Mouse (Mus musculus) kidney, postnatal 10 days (tissue): ENCODE data around the gene Gba.
"Not testable (repeated sequence)": the region's sequence is repeated elsewhere in the genome, so short reads cannot be mapped to it uniquely, and the experiment has no call there.

ENCODE experiments used
- DNase-seq: peaks from one replicate; pipeline ENCODE4 v3.0.0; 2021; ENCODE audit warnings: mixed read lengths

Gba gene

DNA sequence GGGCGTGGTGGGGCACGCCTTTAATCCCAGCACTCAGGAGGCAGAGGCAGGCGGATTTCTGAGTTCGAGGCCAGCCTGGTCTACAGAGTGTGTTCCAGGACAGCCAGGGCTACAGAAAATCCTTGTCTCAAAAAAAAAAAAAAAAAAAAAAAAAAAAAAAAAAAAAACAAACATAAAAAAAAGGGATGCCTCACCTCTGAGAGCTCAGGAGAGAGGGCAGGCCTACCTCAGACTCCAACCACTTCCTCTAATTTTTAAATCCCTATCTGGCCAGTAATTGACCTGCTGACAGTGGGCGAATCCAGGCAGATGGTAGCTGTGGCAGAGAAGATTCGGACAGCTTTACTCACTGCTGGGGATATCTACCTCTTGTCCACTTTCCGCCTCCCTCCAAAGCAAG, 13.7 kb downstream of the Gba start:
- not testable (repeated sequence) for DNase-seq

DNA sequence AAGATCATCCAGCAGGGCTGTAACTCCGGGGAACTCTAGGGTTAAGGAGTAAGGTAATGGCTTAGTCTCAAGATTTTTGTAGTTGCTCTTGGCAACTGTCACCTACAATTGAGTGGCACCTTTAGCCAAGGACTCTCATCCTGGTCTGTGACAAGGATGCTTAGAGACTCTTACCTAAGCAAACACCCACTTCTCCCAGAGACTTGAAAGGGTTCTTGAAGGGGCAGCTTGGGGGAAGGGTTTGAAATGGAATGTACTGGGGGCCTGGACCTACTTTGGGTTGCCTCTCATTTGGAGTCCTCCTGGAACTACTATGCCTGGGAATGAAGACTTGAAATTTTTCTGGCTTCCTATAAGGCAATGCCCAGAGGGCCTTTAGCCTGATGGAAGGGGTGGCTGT, 15.5 kb downstream of the Gba start:
- no peak for DNase-seq

DNA sequence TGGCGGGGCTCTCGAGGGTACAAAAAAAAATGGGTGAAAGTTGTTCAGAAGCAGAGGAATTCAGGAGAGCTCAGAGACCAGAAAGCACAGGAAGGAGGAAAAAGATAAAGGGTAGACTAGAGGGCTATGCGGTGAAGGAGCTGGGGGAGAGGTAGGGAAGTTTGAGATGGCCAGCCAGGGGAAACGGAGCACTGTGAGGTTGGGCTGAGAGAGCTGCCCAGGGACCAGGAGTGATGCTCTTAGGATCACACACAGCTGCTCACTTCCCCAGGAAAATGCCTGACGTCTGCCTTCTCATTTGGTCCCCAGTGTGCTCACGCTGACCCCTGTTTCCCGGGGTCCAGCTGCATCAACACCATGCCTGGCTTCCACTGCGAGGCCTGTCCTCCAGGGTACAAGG, 16.8 kb downstream of the Gba start:
- DNase-seq, result peak; percentile 4

DNA sequence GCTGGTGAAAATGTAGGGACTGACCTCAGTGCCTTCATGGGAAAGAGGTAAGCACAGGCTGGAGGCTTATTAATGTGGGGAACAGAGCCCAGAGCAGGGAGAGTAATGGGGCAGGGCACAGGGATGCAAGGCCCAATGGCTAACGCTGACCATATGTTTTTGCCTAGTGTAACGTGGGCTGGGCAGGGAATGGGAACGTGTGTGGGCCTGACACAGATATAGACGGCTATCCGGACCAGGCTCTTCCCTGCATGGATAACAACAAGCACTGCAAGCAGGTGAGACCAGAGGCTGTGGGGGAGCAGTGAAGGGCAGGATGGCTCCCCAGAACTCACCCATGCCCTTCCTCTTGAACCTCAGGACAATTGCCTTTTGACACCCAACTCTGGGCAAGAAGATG, 18.4 kb downstream of the Gba start:
- DNase-seq, result no peak

DNA sequence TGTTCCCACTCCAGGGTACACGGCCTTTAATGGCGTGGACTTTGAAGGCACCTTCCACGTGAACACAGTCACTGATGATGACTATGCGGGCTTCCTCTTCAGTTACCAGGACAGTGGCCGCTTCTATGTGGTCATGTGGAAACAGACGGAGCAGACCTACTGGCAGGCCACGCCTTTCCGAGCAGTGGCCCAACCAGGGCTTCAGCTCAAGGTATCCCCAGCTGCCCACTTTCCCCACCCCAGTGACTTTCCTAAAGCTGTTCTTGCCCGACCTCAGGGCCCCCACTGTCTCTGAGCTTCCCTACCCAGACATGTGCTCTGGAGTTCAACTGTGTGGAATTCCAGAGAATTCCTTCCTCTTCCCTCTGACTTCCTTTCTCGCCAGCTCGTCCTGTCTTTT, 22.1 kb downstream of the Gba start:
- DNase-seq, result no peak

DNA sequence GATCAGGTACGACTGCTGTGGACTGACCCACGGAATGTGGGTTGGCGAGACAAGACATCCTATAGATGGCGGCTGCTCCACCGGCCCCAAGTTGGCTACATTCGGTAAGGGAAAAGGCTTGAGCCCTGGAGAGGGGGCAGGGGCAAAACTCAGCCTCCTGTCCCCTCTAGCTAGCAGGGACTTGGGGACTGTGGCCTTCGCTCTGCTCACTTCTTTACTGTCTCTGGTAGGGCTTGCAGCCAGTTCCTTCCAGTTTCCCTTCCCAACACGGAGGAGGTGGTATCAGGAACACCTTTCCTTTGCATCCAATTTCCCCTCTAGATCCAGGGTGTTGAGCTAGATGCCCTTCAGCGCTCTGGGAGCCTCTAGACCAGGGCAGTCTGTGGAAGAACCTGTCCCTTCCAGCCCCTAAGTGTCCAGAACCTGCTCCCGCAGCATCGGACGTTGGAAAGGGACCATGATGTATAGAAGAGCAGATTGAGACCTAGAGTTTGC, 22.6 kb downstream of the Gba start:
- no peak for DNase-seq

DNA sequence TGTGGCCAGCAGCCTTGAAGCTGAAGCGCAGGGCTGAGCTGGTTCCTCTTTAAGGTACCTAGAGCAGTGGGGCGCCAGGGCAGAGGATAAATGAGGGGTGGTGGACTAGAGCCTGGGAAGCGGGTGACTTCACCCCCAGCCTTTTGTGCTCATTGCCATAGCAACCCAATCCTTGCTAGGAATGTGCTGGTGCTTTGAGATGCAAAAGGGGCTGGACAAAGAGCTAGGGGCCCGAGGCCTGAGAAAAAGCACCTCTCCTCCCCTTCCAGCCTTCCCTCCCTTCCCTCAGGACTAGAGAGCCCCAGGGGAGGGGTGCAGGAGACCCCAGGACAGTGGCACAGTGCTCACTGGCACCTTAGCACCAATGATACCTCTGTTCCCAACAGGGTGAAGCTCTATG, 23.2 kb downstream of the Gba start:
- DNase-seq, result no peak

DNA sequence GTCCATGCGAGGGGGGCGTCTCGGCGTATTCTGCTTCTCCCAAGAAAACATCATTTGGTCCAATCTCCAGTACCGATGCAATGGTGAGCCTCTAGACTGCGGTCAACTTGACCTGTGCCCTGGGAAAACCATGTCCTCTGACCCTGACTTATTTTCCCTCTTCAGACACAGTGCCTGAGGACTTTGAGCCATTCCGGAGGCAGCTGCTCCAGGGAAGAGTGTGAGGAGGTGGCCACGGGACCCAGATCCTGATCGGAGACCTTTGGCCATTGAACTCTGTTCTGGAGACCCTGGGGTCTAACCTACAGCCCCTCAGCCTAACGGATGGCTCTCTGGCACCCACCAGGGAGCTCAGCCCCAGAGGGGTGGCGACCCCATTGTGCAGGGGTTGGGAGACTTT, 23.6 kb downstream of the Gba start:
- no peak for DNase-seq

DNA sequence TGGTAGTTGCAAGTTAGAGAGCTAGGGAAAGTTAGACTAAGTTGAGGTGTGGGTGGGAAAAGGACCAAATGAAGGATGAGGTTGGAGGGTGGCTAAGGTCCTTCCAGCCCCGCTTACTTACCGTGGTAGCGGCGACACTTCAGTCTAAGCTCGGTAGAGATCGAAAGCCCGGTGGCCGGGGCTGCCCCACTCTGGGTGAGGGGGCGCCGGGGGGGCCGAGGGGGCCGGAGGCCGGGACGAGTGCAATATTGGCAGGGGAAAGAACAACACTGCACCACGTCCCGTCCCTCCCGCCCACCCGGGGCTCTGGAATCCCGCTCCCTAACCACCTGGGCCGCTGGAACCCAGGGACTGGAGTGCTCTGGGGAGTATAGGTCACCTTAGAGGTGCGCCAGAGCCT, 24.2 kb downstream of the Gba start, which contains the start of gene Mtx1:
Mtx1 (minus strand) TSS at position 189 of the 400 bp plus-strand sequence.
- peak; percentile 53 for DNase-seq

DNA sequence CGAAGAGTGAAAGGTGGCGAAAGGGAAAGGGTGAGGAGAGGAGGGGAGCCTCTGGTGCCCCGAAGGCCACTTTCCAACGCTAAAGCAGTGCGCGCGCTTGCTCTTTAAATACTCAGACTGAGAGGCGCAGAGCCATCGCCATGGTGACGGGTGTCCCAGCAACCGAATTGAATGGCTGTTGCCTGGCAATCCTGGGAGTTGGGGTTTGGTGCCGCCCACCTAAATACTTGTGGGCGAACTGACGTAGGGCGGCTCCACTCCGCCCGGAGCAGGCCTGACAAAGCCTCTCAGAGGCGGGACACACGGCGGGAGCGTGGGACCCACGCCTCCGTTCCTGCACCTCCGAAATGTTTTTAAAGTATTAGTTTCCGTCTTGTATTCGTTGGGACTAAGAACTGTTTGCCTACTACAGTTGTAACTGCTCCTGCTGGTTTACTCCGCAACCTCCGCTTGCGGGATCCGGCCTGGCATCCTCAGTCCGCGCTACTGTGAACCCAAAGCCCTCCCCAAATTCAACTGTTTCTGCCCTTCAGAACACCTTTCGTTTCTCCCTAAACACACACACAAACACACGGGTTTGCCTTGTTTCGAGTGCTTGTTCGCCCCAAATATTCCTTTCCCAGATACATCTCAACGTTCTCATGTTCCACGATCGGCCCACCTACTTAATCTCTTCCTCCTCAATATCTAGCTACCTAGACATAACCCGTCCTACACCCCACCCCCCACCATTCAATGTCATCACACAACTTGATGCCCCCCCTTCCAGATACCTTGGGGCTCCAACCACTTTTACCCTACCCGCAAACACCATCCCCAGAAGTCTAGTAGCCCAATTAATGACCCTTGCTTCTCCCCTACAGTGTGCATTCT, 24.8 kb downstream of the Gba start:
- peak; percentile 92 for DNase-seq

DNA sequence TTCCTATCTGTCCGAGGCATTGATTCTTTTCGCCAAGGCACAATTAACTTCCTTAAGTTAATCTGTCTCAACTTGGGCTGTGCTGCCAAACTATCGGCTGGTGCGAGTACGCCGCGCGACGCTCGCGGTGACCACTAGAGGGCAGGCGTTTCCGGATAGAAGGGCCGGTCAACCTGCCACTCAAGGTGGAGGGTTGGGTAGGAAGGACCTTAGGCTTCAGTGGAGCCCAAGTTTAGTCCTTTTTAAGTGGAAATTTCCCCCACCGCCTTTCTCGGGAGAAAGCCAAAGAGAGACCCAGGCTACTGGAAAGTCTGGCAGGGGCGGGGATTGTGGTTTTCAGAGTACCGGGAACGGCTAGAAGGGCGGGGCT, 25.4 kb downstream of the Gba start:
- peak; percentile 94 for DNase-seq

DNA sequence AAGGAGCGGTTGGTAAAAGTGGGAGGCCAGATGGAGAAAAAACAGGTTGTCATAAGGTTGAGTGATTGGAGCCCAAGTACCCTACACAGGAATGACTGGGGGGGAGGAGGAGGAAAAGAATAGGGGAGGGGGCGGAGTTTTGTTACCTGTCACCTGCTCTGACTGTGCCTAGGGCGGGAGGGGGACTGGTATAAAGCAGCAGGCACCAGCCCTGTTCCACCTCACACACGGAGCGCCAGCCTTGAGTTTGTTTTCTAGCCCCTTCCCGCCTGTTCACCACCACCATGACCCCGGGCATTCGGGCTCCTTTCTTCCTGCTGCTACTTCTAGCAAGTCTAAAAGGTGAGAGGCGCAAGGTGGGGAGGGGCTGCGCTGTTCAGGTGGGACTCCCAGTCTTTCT, 26.1 kb downstream of the Gba start, which contains the start of gene Muc1:
Muc1 (plus strand) TSS at position 222 of the 400 bp plus-strand sequence.
- peak; percentile 66 for DNase-seq

DNA sequence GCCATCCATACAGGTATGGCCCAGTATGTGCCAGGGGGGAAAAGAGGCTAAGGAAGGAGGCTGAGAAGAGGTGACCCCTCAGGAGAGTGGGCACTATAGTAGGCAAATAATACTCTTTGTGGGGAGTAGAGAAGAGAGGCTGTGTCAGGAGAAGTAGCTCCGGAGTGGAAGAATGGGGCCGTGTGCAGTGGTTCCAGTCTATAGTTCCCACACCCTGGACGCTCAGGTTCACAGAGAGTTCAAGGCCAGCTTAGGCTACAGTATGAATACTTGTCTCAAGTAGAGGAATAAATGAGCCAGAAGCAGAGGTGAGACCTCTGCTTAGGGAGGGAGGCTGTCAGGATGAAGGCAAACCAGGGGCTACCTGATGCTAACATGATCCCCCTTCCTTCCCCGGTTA, 26.5 kb downstream of the Gba start:
- DNase-seq, result no peak

DNA sequence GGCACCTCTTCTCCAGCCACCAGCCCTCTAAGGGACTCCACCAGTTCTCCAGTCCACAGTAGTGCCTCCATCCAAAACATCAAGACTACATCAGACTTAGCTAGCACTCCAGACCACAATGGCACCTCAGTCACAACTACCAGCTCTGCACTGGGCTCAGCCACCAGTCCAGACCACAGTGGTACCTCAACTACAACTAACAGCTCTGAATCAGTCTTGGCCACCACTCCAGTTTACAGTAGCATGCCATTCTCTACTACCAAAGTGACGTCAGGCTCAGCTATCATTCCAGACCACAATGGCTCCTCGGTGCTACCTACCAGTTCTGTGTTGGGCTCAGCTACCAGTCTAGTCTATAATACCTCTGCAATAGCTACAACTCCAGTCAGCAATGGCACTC, 27.8 kb downstream of the Gba start:
- no peak for DNase-seq

DNA sequence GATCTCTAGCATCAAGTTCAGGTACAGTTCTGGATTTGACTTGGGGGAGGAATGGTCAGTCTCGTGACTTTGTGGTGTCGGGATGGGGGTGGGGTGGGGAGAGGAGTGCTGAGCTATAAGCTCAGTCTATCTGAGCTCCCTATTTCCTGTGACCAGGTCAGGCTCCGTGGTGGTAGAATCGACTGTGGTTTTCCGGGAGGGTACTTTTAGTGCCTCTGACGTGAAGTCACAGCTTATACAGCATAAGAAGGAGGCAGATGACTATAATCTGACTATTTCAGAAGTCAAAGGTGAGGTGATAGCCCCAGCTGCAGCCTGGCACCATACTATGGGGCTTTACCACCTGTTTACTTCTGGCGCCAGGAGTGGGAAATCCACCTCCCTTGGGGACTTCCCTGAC, 28.6 kb downstream of the Gba start:
- DNase-seq, result no peak

DNA sequence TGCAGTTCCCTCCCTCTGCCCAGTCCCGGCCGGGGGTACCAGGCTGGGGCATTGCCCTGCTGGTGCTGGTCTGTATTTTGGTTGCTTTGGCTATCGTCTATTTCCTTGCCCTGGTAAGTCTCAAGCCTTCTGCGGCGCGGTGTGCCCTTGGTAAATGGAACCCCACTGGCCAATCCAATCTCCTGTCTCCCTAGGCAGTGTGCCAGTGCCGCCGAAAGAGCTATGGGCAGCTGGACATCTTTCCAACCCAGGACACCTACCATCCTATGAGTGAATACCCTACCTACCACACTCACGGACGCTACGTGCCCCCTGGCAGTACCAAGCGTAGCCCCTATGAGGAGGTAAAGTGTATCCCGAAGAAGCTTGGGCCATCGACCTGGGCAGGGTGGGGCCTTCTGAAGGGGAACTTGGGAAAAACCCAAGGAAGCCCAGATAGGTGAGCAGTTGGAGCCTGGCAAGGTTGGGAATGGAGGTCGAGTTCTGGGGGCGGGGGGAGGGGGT, 29.1 kb downstream of the Gba start:
- DNase-seq, result no peak

DNA sequence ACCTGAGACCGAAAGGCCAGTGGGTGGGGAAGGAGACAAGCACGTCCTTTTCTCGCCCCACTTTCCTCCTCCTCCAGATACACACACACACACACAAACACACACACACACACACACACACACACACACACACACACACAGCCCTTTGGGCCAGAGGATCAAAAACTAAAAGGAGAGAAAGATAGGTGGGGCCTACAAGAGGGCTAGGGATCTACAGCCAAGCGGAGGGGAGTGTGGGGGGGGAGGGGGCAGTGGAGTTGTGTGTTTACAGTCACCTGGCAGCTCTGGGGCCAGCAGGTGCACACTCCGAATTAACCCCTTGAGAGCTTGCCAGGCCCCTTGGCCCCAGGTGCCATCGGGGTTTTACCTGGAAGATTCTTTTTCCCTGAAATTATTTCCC, 29.9 kb downstream of the Gba start:
- DNase-seq, result no peak

DNA sequence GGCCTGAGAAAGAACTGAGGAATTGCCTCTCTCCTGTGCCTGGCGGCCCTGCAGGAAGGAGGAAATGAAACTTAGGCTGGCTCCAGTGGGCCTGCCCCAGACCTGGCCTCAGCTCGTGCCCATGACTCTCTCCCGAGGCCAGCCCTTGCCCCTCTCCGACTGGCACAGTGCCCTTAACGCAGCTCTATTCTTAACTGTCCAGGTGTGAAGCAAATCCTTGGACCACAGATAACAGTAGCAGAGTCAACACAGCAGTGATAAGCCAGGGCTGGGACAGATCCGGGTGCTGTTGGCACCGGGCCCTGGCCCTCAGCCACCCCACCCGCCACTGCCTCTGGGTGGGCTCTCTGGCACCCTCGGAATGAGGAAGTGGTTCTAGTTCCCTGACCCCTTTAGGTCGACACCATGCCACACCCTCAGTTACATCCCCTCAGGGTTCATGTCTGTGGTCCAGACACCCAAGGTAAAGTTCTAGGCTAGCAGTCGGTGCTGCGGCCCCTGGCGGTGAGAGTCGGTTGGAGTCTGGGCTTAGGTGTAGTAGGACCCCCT, 30.9 kb downstream of the Gba start:
- peak; percentile 47 for DNase-seq

DNA sequence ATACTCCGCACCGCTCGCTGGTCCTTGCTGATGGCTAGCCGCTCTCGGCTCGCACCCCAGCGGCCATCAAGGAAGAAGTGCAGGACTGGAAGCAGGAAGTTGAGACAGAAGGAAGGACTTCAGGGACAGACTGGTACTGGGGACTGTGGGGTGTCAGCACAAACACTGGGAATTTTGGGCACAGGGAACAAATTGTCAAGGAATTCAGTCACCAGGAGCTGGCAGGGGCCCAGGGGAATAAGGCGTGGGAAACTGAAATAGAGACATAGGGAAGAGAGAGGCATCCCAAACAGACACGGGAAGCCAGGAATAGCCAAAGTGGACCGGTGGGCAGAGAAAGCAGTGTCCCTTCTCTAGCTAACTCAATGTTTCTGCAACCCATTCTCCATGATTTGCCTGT, 33.8 kb downstream of the Gba start:
- no peak for DNase-seq

DNA sequence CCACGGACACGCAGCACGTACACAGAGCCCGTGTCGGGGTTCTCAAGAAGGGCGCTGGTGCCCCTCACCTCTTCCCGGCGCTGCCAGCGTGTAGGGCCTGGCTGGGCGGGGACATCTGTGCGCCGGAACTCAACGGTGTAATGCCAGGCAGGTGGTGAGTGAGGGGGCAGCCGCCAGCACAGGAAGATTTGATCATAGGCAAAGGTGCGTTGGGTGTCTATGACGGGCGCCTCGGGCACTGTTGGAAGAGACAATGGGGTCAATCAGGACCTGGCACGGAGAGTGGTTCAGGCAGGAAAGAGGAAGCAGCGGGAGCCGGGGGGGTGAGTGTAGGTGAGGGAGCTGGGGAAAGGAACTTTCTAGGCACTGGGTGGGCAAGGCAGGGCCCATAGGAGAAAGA, 35.0 kb downstream of the Gba start:
- no peak for DNase-seq

DNA sequence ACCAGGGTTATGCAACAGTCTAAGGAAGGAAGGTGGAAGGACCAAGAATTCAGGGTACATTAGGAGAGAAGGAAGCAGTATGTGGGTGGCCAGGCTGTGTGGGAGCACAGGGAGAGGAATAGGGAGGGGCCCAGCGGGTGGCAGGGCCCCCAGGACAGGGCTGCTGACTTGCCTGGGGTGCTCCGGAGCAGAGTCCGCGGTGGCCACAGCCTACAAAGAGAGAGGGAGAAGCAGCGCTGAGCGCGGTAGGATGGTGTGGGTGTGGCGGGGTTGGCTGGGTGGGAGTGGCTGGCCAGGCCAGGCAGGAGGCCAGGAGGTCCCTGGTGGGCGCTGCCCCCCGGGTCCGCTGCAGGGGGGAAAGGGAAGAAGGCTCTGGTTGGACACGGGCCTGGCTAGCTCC, 35.8 kb downstream of the Gba start:
- DNase-seq, result no peak

DNA sequence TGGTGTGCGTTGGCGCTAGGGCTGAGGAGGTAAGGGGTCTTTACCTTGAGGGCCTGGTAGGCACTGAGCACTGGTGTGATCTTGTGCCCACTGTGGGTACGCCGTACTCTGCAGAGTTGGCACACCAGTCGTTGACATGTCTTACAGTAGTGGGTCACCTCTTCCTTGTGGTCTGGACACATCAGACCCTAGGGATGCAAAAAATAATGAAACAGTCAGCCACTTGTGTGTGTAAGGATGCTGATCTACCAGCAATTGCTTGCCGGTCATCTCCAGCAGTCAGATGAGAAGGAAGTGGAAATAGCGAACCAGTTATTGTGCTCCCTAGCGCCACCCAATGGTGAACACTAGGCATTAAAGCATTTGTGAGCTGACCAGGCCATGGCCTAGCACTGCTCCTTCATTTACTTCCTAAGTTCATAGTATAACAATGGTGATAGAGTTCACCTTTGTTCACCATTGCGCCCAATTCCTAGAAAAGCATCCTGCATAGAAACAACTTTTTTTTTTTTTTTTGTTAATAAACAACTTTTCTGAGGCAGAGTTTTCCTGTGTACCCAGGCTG, 39.7 kb downstream of the Gba start:
- peak; percentile 77 for DNase-seq

DNA sequence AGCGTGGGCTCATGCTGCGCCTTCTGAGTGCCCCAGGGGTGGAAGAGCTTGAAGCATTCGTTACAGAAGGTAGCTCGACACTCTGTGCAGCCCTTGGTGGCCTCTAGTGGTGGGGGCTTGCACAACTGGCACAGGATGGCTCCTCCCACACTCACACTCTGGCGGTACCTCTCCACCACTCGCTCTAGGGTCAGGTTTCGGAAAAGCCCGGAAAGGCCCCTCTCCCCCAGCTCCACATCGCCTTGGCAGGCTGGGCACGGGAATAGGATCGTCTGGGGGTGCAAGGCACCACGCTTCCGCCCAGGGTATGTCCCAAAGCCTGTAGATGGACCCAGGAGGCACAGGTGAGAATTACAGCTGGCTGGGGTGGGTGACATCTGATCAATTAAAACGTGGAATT, 40.9 kb downstream of the Gba start:
- DNase-seq, result peak; percentile 70
